Mouse (Mus musculus): ENCODE measurements around the gene Tmem79. TPM values are rescaled to one million over a fixed set of nuclear protein-coding genes. Genes with fewer than 3 reads are reported as not detected.
A peak's percentile ranks its signal among the peaks of the same experiment; 100 is the strongest.
"Not testable (repeated sequence)": the region's sequence is repeated elsewhere in the genome, so short reads cannot be mapped to it uniquely, and the experiment has no call there.

Gene Tmem79
- total RNA-seq (2017), result 6.7 TPM in 1 of 2 replicates, not detected in the other

GRCm38 (mm10) chr3:88336058-88337013, at the start of gene Tmem79, which contains the start of gene Smg5:
Gene Tmem79, minus strand, starts transcription at chr3:88336148.
Gene Smg5, plus strand, starts transcription at chr3:88336260.
- ATAC-seq (replicated peaks; ENCODE audit: low read depth, poor library complexity, severe bottlenecking), result peak; percentile 86

- no peak for ATAC-seq (replicated peaks; ENCODE audit: low read depth, poor library complexity, severe bottlenecking)
These were observed 48.4 kb upstream of the Tmem79 start, which contains the start of gene Bglap for GRCm38 (mm10) chr3:88384364-88384763. Gene Bglap, minus strand, starts transcription at chr3:88384464.

GRCm38 (mm10) chr3:88382383-88382782, 46.4 kb upstream of the Tmem79 start:
- ATAC-seq (replicated peaks; ENCODE audit: low read depth, poor library complexity, severe bottlenecking), result not testable (repeated sequence)

GRCm38 (mm10) chr3:88381389-88382315, 45.7 kb upstream of the Tmem79 start:
- ATAC-seq (replicated peaks; ENCODE audit: low read depth, poor library complexity, severe bottlenecking), result peak; percentile 92

- not testable (repeated sequence) for ATAC-seq (replicated peaks; ENCODE audit: low read depth, poor library complexity, severe bottlenecking)
These were observed 42.7 kb upstream of the Tmem79 start, which contains the start of gene Bglap2 for GRCm38 (mm10) chr3:88378599-88378998. Gene Bglap2, minus strand, starts transcription at chr3:88378699.

- not testable (repeated sequence) for ATAC-seq (replicated peaks; ENCODE audit: low read depth, poor library complexity, severe bottlenecking)
These were observed 40.7 kb upstream of the Tmem79 start for GRCm38 (mm10) chr3:88376644-88377043.

GRCm38 (mm10) chr3:88375750-88376626, 40.0 kb upstream of the Tmem79 start:
- peak; percentile 89 for ATAC-seq (replicated peaks; ENCODE audit: low read depth, poor library complexity, severe bottlenecking)

- ATAC-seq (replicated peaks; ENCODE audit: low read depth, poor library complexity, severe bottlenecking), result not testable (repeated sequence)
These were observed 36.7 kb upstream of the Tmem79 start, which contains the start of gene Bglap3 for GRCm38 (mm10) chr3:88372643-88373042. Gene Bglap3, minus strand, starts transcription at chr3:88372743.

- not testable (repeated sequence) for ATAC-seq (replicated peaks; ENCODE audit: low read depth, poor library complexity, severe bottlenecking)
These were observed 32.6 kb upstream of the Tmem79 start for GRCm38 (mm10) chr3:88368511-88368910.

- ATAC-seq (replicated peaks; ENCODE audit: low read depth, poor library complexity, severe bottlenecking), result not testable (repeated sequence)
These were observed 31.6 kb upstream of the Tmem79 start for GRCm38 (mm10) chr3:88367517-88367916.

GRCm38 (mm10) chr3:88366830-88367428, 31.0 kb upstream of the Tmem79 start:
- peak; percentile 86 for ATAC-seq (replicated peaks; ENCODE audit: low read depth, poor library complexity, severe bottlenecking)

GRCm38 (mm10) chr3:88365705-88366361, 29.9 kb upstream of the Tmem79 start:
- no peak for ATAC-seq (replicated peaks; ENCODE audit: low read depth, poor library complexity, severe bottlenecking)

GRCm38 (mm10) chr3:88364337-88364736, 28.4 kb upstream of the Tmem79 start, which contains the start of gene Paqr6:
Gene Paqr6, plus strand, starts transcription at chr3:88364584.
- ATAC-seq (replicated peaks; ENCODE audit: low read depth, poor library complexity, severe bottlenecking), result no peak

- no peak for ATAC-seq (replicated peaks; ENCODE audit: low read depth, poor library complexity, severe bottlenecking)
These were observed 27.8 kb upstream of the Tmem79 start for GRCm38 (mm10) chr3:88363700-88364099.

GRCm38 (mm10) chr3:88361612-88362313, 25.8 kb upstream of the Tmem79 start:
- no peak for ATAC-seq (replicated peaks; ENCODE audit: low read depth, poor library complexity, severe bottlenecking)

- ATAC-seq (replicated peaks; ENCODE audit: low read depth, poor library complexity, severe bottlenecking), result no peak
These were observed 25.1 kb upstream of the Tmem79 start for GRCm38 (mm10) chr3:88361096-88361495.

- ATAC-seq (replicated peaks; ENCODE audit: low read depth, poor library complexity, severe bottlenecking), result no peak
These were observed 24.0 kb upstream of the Tmem79 start for GRCm38 (mm10) chr3:88359989-88360388.

GRCm38 (mm10) chr3:88359584-88359983, 23.6 kb upstream of the Tmem79 start:
- no peak for ATAC-seq (replicated peaks; ENCODE audit: low read depth, poor library complexity, severe bottlenecking)
